Mouse (Mus musculus) brown adipose tissue, adult 24 weeks (tissue): ENCODE measurements around the gene Stk33. TPM values are rescaled to one million over a fixed set of nuclear protein-coding genes. Genes with fewer than 3 reads are reported as not detected.

ENCODE experiments used
- H3K27ac ChIP-seq: fragments of 200-500 bp; replicated peaks from 2 replicates; pipeline ENCODE4 v1.5.1; 2012; ENCODE audit warnings: low read depth, mild to moderate bottlenecking, low read length
- H3K4me1 ChIP-seq: fragments of 200-500 bp; 2 replicates; pipeline ENCODE4 v1.6.1; 2012; ENCODE audit warnings: low read length, mixed read lengths; ENCODE audit not compliant: control insufficient read depth, insufficient read depth, insufficient read length
- H3K4me3 ChIP-seq: fragments of 200-500 bp; 2 replicates; pipeline ENCODE4 v1.5.1; 2012; ENCODE audit warnings: low read depth, mild to moderate bottlenecking, low read length, moderate library complexity; ENCODE audit not compliant: insufficient read depth
- polyA plus RNA-seq: library from polyadenylated mRNA; stranded (reverse); fragments of >200 nt; gene quantifications from 2 replicates; pipeline ENCODE4 v1.2.4, GENCODE M21; 2012; ENCODE audit not compliant: missing spikeins, insufficient read depth, insufficient read length

Stk33 gene
- polyA plus RNA-seq = not detected in 2 replicates

- Histone ChIP-seq H3K27ac (no peak within 1 kb of the TSS), H3K4me1 (peaks cover 3% of the 10 kb centered on the region), H3K4me3 (peak within 1 kb of the TSS; percentile 58)
Observed at GRCm38 (mm10) chr7:109438781-109439591, at the start of gene Stk33. Gene Stk33, minus strand, starts transcription at chr7:109439081.

GRCm38 (mm10) chr7:109484221-109484620 is 45.3 kb upstream of the Stk33 start:
- Histone ChIP-seq H3K4me3 (no peak overlapping the region), H3K27ac (no peak overlapping the region), H3K4me1 (no peaks in the 10 kb centered on the region)

GRCm38 (mm10) chr7:109480765-109481197 is 41.9 kb upstream of the Stk33 start:
- H3K27ac ChIP-seq = no peak overlapping the region
- 0 out of 2 replicates have a peak overlapping the region, but pooled peaks have one; percentile 23 for H3K4me3 ChIP-seq
- H3K4me1 ChIP-seq = no peaks in the 10 kb centered on the region

GRCm38 (mm10) chr7:109477926-109478325 is 39.0 kb upstream of the Stk33 start:
- no peak overlapping the region for H3K4me3 ChIP-seq
- no peak overlapping the region for H3K27ac ChIP-seq
- no peaks in the 10 kb centered on the region for H3K4me1 ChIP-seq

GRCm38 (mm10) chr7:109470700-109471099 is 31.8 kb upstream of the Stk33 start:
- Histone ChIP-seq H3K27ac (no peak overlapping the region), H3K4me3 (no peak overlapping the region), H3K4me1 (peaks cover 3% of the 10 kb centered on the region; the same call in 1 of the 2 replicates)

- H3K4me3 ChIP-seq = no peak overlapping the region; the same call in 1 of the 2 replicates
- H3K27ac ChIP-seq = no peak overlapping the region; the same call in 1 of the 2 replicates
- H3K4me1 ChIP-seq = peaks cover 3% of the 10 kb centered on the region; the same call in 1 of the 2 replicates
Observed at GRCm38 (mm10) chr7:109468262-109468701, 29.4 kb upstream of the Stk33 start.

GRCm38 (mm10) chr7:109467591-109467990 is 28.7 kb upstream of the Stk33 start:
- H3K27ac ChIP-seq = no peak overlapping the region
- no peak overlapping the region for H3K4me3 ChIP-seq
- peaks cover 3% of the 10 kb centered on the region; the same call in 1 of the 2 replicates for H3K4me1 ChIP-seq

- no peak overlapping the region for H3K27ac ChIP-seq
- H3K4me3 ChIP-seq = no peak overlapping the region
- no peaks in the 10 kb centered on the region for H3K4me1 ChIP-seq
Observed at GRCm38 (mm10) chr7:109460698-109461097, 21.8 kb upstream of the Stk33 start.

- no peak overlapping the region for H3K27ac ChIP-seq
- H3K4me1 ChIP-seq = no peaks in the 10 kb centered on the region
- no peak overlapping the region for H3K4me3 ChIP-seq
Observed at GRCm38 (mm10) chr7:109456563-109456962, 17.7 kb upstream of the Stk33 start.

GRCm38 (mm10) chr7:109455748-109456147 is 16.9 kb upstream of the Stk33 start:
- Histone ChIP-seq H3K4me1 (no peaks in the 10 kb centered on the region), H3K27ac (no peak overlapping the region), H3K4me3 (no peak overlapping the region)

- Histone ChIP-seq H3K4me1 (no peaks in the 10 kb centered on the region), H3K27ac (no peak overlapping the region), H3K4me3 (no peak overlapping the region)
Observed at GRCm38 (mm10) chr7:109454856-109455255, 16.0 kb upstream of the Stk33 start.

GRCm38 (mm10) chr7:109448060-109448459 is 9.2 kb upstream of the Stk33 start:
- Histone ChIP-seq H3K4me3 (no peak overlapping the region), H3K27ac (no peak overlapping the region), H3K4me1 (no peaks in the 10 kb centered on the region)

- Histone ChIP-seq H3K27ac (no peak overlapping the region), H3K4me1 (no peaks in the 10 kb centered on the region), H3K4me3 (no peak overlapping the region)
Observed at GRCm38 (mm10) chr7:109445012-109445411, 6.1 kb upstream of the Stk33 start.

- peaks cover 3% of the 10 kb centered on the region for H3K4me1 ChIP-seq
- no peak overlapping the region for H3K27ac ChIP-seq
- no peak overlapping the region for H3K4me3 ChIP-seq
Observed at GRCm38 (mm10) chr7:109442739-109443138, 3.9 kb upstream of the Stk33 start.

- Histone ChIP-seq H3K4me3 (no peak overlapping the region), H3K27ac (no peak overlapping the region), H3K4me1 (peaks cover 3% of the 10 kb centered on the region)
Observed at GRCm38 (mm10) chr7:109440697-109441269, 1.9 kb upstream of the Stk33 start.
